Comparison of ENCODE assay signal across 8 mouse cellular contexts in the genomic region with DNA sequence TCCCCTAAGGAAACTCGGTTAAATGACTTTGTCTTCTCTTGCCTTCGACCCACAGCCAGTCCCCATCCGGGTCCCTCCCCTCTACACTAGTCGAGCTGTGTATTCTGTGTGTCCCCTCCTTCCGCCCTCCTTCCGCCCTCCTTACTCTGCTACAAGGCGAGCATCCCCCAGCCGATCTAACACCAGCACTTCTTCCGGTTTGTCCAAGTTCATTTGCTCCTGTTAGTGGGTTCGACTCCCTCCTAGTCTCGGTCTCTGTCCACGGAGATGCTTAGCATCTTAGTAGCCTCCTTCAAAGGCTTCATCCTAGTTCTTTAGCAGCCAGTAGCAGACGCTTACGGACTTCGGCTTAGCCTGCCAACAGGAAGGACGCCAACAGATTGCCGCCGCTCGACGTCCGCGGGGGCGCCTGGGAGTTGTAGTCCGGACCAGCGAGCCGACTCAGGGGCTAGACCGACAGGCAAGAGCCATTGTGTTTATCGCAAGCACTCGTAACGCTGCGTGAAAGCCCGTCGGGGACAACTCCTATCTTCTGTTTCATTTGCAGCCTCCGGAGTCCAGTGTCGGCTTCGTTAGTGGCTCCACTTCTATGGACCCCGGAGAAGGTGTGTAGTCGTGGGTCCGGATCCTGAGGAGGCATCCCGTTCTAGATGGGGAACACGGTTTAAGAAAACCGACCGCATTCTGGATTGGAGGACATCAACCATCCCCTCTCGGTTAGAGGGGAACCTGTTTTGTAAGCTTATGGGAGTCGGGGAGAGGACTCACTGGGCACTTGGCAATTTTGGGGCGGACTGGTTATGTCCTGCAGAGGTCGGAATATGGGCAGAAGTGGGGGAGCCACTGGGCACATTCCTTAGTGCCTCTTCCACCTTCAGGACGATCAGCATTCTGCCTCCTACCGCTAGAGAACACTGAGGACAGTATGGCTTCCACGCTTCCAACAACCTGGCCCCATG. TPM values are rescaled to one million over a fixed set of nuclear protein-coding genes. Genes with fewer than 3 reads are reported as not detected.
DNase-seq lines count a peak whose midpoint lies in the region; ATAC-seq lines count a peak whose summit lies in the region.

A gene (plus strand): TSS at position 432 of the 959 bp plus-strand sequence.

- peak within 1 kb of the TSS; percentile 58 for H3K4me2 ChIP-seq in forebrain, embryonic 14.5 days (ENCODE audit: low read length)
- H3K4me2 ChIP-seq in neural tube, embryonic 15.5 days = peak within 1 kb of the TSS; percentile 67

- DNase-seq in ES-CJ7 (ENCODE audit: low read depth, low spot score) = peak; percentile 91
- DNase-seq in cerebellum, adult 11 months = peak; percentile 91
- DNase-seq in forebrain, embryonic 14.5 days (ENCODE audit: low spot score) = peak; percentile 97
- DNase-seq in heart, postnatal 14 days = peak; percentile 93 to 96
- DNase-seq in layer of hippocampus, adult 11-12 months (ENCODE audit: low spot score) = peak; percentile 94
- DNase-seq in lung, adult 18-20 months = peak; percentile 94 to 95
- peak; percentile 93 for DNase-seq in testis, postnatal 14 days (ENCODE audit: low spot score)

- H3K4me1 ChIP-seq in forebrain, embryonic 14.5 days (ENCODE audit: control insufficient read depth, insufficient read depth, low read length) = 0 out of 2 replicates have a peak, but pooled peaks cover 2% of the 10 kb centered on the region
- H3K4me1 ChIP-seq in neural tube, embryonic 15.5 days = peaks cover 23% of the 10 kb centered on the region

- H3K27me3 ChIP-seq in forebrain, embryonic 14.5 days (replicated peaks; ENCODE audit: control insufficient read depth, insufficient read depth, low read length) = no peaks in the 10 kb centered on the region
- H3K27me3 ChIP-seq in neural tube, embryonic 15.5 days (replicated peaks) = no peaks in the 10 kb centered on the region

- H3K9me3 ChIP-seq in forebrain, embryonic 14.5 days (replicated peaks; ENCODE audit: control insufficient read depth, low read length) = peaks cover 10% of the 10 kb centered on the region; the same call in 1 of the 2 replicates
- H3K9me3 ChIP-seq in neural tube, embryonic 15.5 days (replicated peaks) = 0 out of 2 replicates have a peak, but pooled peaks cover 2% of the 10 kb centered on the region

- under 1% methylated on average over 50 of the region's 50 CpGs for WGBS in forebrain, embryonic 14.5 days
- WGBS in neural tube, embryonic 15.5 days = under 1% methylated on average over 50 of the region's 50 CpGs

- peak within 1 kb of the TSS; percentile 85 for H3K27ac ChIP-seq in forebrain, embryonic 14.5 days (ENCODE audit: low read depth, low read length)
- H3K27ac ChIP-seq in neural tube, embryonic 15.5 days (replicated peaks) = peak within 1 kb of the TSS; percentile 90

- H3K36me3 ChIP-seq in forebrain, embryonic 14.5 days (ENCODE audit: control insufficient read depth, insufficient read depth, low read length) = peaks cover 8% of the 10 kb centered on the region; the same call in 1 of the 2 replicates
- H3K36me3 ChIP-seq in neural tube, embryonic 15.5 days = peaks cover 22% of the 10 kb centered on the region

- ATAC-seq in forebrain, embryonic 14.5 days = peak; percentile 98
- peak; percentile 98 for ATAC-seq in neural tube, embryonic 15.5 days (ENCODE audit: low FRiP score)

- H3K9ac ChIP-seq in forebrain, embryonic 14.5 days (ENCODE audit: low read length) = peak within 1 kb of the TSS; percentile 77
- H3K9ac ChIP-seq in neural tube, embryonic 15.5 days (replicated peaks) = peak within 1 kb of the TSS; percentile 76

- intact Hi-C loops in heart, postnatal 14 days (cut with DNase I) = loop anchor here (2.0 kb wide), 1 partner anchor 166 kb away; a partner anchor contains a TSS

- peak within 1 kb of the TSS; percentile 59 for H3K4me3 ChIP-seq in forebrain, embryonic 14.5 days (ENCODE audit: low read depth, low read length)
- H3K4me3 ChIP-seq in neural tube, embryonic 15.5 days (replicated peaks) = peak within 1 kb of the TSS; percentile 68

RNA-seq across cellular contexts. Expression of the gene that starts here (rescaled TPM):
- polyA plus RNA-seq in forebrain, embryonic 14.5 days (2014; fragmentation: Nextera tagmentation; extraction: Ambion mirVana) = 17.6 and 21.4 TPM in 2 replicates
- total RNA-seq in heart, postnatal 14 days (2021) = 10 to 100 TPM; 24.7 to 27.5 TPM
- polyA plus RNA-seq in neural tube, embryonic 15.5 days (2015; fragmentation: Nextera tagmentation; extraction: Ambion mirVana) = 11.4 and 13.7 TPM in 2 replicates

Comparison
In these comparisons a context has a peak if more than half of its experiments do, and no peak if none do; other contexts are left out.
1. Peak in every context shown above with its lines: DNase-seq, ATAC-seq, H3K4me3 ChIP-seq and H3K27ac ChIP-seq.